Mouse (Mus musculus): ENCODE data around the gene Gm884. TPM values are rescaled to one million over a fixed set of nuclear protein-coding genes. Genes with fewer than 3 reads are reported as not detected.

Gm884 gene
- not detected for total RNA-seq (2021)

- no peak for DNase-seq
Observed at GRCm38 (mm10) chr11:103621040-103621439, at the start of gene Gm884. Gene Gm884, minus strand, starts transcription at chr11:103621140.

GRCm38 (mm10) chr11:103666907-103667426 is 46.0 kb upstream of the Gm884 start:
- no peak for DNase-seq

- DNase-seq: peak; percentile 69 to 71
Observed at GRCm38 (mm10) chr11:103666181-103666906, 45.4 kb upstream of the Gm884 start.

GRCm38 (mm10) chr11:103665695-103666094 is 44.8 kb upstream of the Gm884 start:
- no peak for DNase-seq

- no peak for DNase-seq
Observed at GRCm38 (mm10) chr11:103663119-103663518, 42.2 kb upstream of the Gm884 start.

- DNase-seq: no peak
Observed at GRCm38 (mm10) chr11:103662546-103662945, 41.6 kb upstream of the Gm884 start.

- DNase-seq: no peak
Observed at GRCm38 (mm10) chr11:103661863-103662262, 40.9 kb upstream of the Gm884 start.

- DNase-seq: no peak
Observed at GRCm38 (mm10) chr11:103658189-103658588, 37.2 kb upstream of the Gm884 start.

GRCm38 (mm10) chr11:103656520-103656919 is 35.6 kb upstream of the Gm884 start:
- DNase-seq: no peak

GRCm38 (mm10) chr11:103653359-103653965 is 32.5 kb upstream of the Gm884 start:
- no peak for DNase-seq

GRCm38 (mm10) chr11:103651426-103651825 is 30.5 kb upstream of the Gm884 start:
- DNase-seq: no peak

- no peak for DNase-seq
Observed at GRCm38 (mm10) chr11:103649983-103650493, 29.1 kb upstream of the Gm884 start.

GRCm38 (mm10) chr11:103649301-103649982 is 28.5 kb upstream of the Gm884 start, which contains the start of gene Rprml:
Gene Rprml, plus strand, starts transcription at chr11:103649570.
- peak; percentile 84 for DNase-seq

GRCm38 (mm10) chr11:103648656-103649055 is 27.7 kb upstream of the Gm884 start:
- DNase-seq: no peak

GRCm38 (mm10) chr11:103647921-103648620 is 27.1 kb upstream of the Gm884 start:
- DNase-seq: no peak

GRCm38 (mm10) chr11:103646301-103646700 is 25.4 kb upstream of the Gm884 start:
- DNase-seq: no peak

- no peak for DNase-seq
Observed at GRCm38 (mm10) chr11:103645731-103646130, 24.8 kb upstream of the Gm884 start.

- DNase-seq: no peak
Observed at GRCm38 (mm10) chr11:103643211-103643610, 22.3 kb upstream of the Gm884 start.

GRCm38 (mm10) chr11:103639407-103639946 is 18.5 kb upstream of the Gm884 start:
- DNase-seq: peak in 1 of 2 experiments; percentile 58

GRCm38 (mm10) chr11:103638790-103639189 is 17.9 kb upstream of the Gm884 start, which contains the start of gene Lyzl6:
Gene Lyzl6, minus strand, starts transcription at chr11:103638890.
- DNase-seq: no peak

GRCm38 (mm10) chr11:103636261-103636660 is 15.3 kb upstream of the Gm884 start:
- no peak for DNase-seq

- no peak for DNase-seq
Observed at GRCm38 (mm10) chr11:103635481-103635880, 14.5 kb upstream of the Gm884 start.

Data from layer of hippocampus, postnatal 36 days (tissue).